Mouse (Mus musculus): ENCODE results near the gene Pus7l.

DNA sequence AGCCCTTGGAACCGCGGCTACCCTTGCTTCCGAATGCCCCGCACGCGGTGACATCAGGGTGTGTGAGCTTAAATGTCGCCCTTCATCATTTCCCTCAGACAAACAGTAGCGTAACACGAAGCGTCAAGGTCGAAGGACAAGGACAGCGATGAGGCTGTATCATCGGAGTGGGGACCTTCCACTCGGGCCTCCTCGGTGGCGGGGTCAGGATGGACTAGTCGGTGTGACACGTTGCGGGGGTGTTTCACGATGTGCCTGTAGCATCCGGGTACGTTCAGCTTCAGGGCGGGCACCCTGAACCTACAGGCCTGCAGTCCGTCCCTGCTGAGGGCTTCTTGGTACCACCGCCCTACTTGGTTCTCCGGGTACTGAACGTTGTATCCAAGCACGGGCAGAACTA lies 20.1 kb downstream of the Pus7l start:
- TF ChIP-seq POLR2A (IDR thresholded peaks at IDR 0.05; ENCODE audit: extremely low read depth, insufficient read depth, low read length) (no peak), CTCF (IDR thresholded peaks at IDR 0.05; ENCODE audit: extremely low read depth, insufficient read depth, low read length) (no peak)
